Mouse (Mus musculus): ENCODE results near the gene Esrrg.

- no peak for TF ChIP-seq CTCF (IDR thresholded peaks at IDR 0.05; ENCODE audit: extremely low read depth, insufficient read depth, insufficient read length, insufficient replicate concordance)
- TF ChIP-seq POLR2A (IDR thresholded peaks at IDR 0.05; ENCODE audit: low read depth, low read length), result no peak
These were observed 330.5 kb downstream of the Esrrg start for GRCm38 (mm10) chr1:187939078-187939477.
